Mouse (Mus musculus) lung, adult 2 months (tissue): Measurements from ENCODE around the gene Car10. TPM values are rescaled to one million over a fixed set of nuclear protein-coding genes. Genes with fewer than 3 reads are reported as not detected.

Experiments used
- DNase-seq: peaks from one replicate; pipeline ENCODE4 v3.0.0; 2022
- H3K4me1 ChIP-seq: fragments of 200-500 bp; 2 replicates; pipeline ENCODE4 v1.6.1; 2011; ENCODE audit warnings: low read length; ENCODE audit not compliant: control insufficient read depth, insufficient read depth
- H3K4me3 ChIP-seq: fragments of 200-500 bp; replicated peaks from 2 replicates; pipeline ENCODE3; 2011; ENCODE audit warnings: low read depth, mild to moderate bottlenecking, control low read depth, low read length; ENCODE audit errors: extremely low read depth
- CTCF ChIP-seq: fragments of 200-500 bp; IDR thresholded peaks from 2 replicates; pipeline ENCODE4 v1.5.1; 2011; ENCODE audit warnings: mild to moderate bottlenecking, low read length, control low read depth; ENCODE audit not compliant: insufficient read depth
- POLR2A ChIP-seq: fragments of 200-500 bp; IDR thresholded peaks from 2 replicates; pipeline ENCODE4 v1.6.1; 2011; ENCODE audit warnings: low read depth, mild to moderate bottlenecking, control low read depth, low read length, borderline replicate concordance; ENCODE audit errors: extremely low read depth
- WGBS: fragments of 180-500 bp; shearing (Covaris S2); methylation state at CpG from one replicate; pipeline ENCODE4 v1.1.7; 2018; 5-methylcytosine and 5-hydroxymethylcytosine counted together
- polyA plus RNA-seq: library from polyadenylated mRNA; depleted of rRNA; stranded (reverse); fragments of >200 nt; gene quantifications from 2 replicates; pipeline ENCODE4 v1.2.3, GENCODE M21; 2012

Gene Car10
- polyA plus RNA-seq, 1 experiment = not detected

DNA sequence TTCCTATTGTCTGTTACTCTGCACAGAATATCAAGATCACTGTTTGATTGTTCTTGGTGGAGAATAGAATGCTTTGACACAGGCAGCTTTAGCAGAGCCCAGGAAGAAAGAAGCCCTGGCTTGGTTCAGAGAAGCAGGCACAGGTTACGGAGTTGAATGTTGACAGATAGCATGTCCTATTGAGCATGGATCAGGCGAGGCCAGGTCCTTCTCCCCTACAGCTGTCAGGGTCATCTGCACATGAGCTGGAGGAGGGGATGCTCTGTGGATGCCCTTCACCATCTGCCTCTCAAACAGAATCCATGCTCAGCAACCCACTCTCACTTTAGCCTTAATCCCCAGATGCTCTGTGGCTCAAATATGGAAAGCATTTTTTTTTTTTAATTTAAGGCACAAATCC, 339.1 kb downstream of the Car10 start:
- no peak overlapping the region for H3K4me3 ChIP-seq
- no peak for DNase-seq
- H3K4me1 ChIP-seq = no peaks in the 10 kb centered on the region
- WGBS = 66% methylated on average over 2 of the region's 2 CpGs
- TF ChIP-seq CTCF (no peak), POLR2A (no peak)

- TF ChIP-seq POLR2A (no peak), CTCF (no peak)
- no peak for DNase-seq
- WGBS = 53% methylated on average over 1 of the region's 1 CpGs
Measured at GRCm38 (mm10) chr11:93440466-93440865, 342.6 kb downstream of the Car10 start.

GRCm38 (mm10) chr11:93443777-93444176, 345.9 kb downstream of the Car10 start:
- WGBS = 92% methylated on average over 2 of the region's 2 CpGs
- no peaks in the 10 kb centered on the region for H3K4me1 ChIP-seq
- no peak overlapping the region for H3K4me3 ChIP-seq
- DNase-seq = no peak
- no peak for TF ChIP-seq CTCF
- TF ChIP-seq POLR2A = no peak

More at GRCm38 (mm10) chr11:93440466-93440865, 342.6 kb downstream of the Car10 start:
- Histone ChIP-seq H3K4me1 (no peaks in the 10 kb centered on the region), H3K4me3 (no peak overlapping the region)

DNA sequence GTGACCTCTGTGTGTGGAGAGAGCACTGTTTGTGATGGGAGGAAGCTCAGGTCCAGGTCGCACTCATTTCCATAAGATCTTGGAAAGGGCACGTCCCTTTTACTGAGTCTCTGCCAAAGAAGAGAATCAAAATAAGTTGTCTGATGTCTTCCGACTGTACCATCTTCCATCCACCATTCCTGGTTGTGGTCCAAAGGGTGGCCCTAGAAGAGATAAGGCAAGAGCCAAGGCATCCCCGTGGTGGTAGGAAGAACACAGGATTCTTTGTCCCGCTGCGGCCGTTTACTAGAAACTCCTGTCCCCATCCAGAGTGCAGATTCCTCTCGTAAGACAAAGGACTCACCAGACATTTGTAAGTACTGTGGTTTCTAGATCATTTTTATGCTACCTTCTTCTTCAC, 346.9 kb downstream of the Car10 start:
- no peaks in the 10 kb centered on the region; the same call in 1 of the 2 replicates for H3K4me1 ChIP-seq
- 78% methylated on average over 8 of the region's 8 CpGs for WGBS
- no peak overlapping the region for H3K4me3 ChIP-seq
- TF ChIP-seq CTCF = no peak
- no peak for TF ChIP-seq POLR2A
- DNase-seq = no peak

- no peak for DNase-seq
- TF ChIP-seq CTCF (no peak), POLR2A (no peak)
- H3K4me1 ChIP-seq = no peaks in the 10 kb centered on the region; the same call in 1 of the 2 replicates
- WGBS = 45% methylated on average over 3 of the region's 3 CpGs
- H3K4me3 ChIP-seq = no peak overlapping the region
Measured at GRCm38 (mm10) chr11:93447566-93447965, 349.7 kb downstream of the Car10 start.

GRCm38 (mm10) chr11:93448290-93449256, 350.7 kb downstream of the Car10 start:
- Histone ChIP-seq H3K4me3 (no peak overlapping the region), H3K4me1 (no peaks in the 10 kb centered on the region; the same call in 1 of the 2 replicates)
- no peak for DNase-seq
- no peak for TF ChIP-seq POLR2A
- TF ChIP-seq CTCF = no peak
- WGBS = 40% methylated on average over 12 of the region's 12 CpGs

- no peak for DNase-seq
- TF ChIP-seq POLR2A = no peak
- no peak for TF ChIP-seq CTCF
- Histone ChIP-seq H3K4me1 (no peaks in the 10 kb centered on the region; the same call in 1 of the 2 replicates), H3K4me3 (no peak overlapping the region)
- WGBS = 58% methylated on average over 7 of the region's 7 CpGs
Measured at GRCm38 (mm10) chr11:93450535-93450934, 352.7 kb downstream of the Car10 start.

GRCm38 (mm10) chr11:93466221-93466620, 368.4 kb downstream of the Car10 start:
- TF ChIP-seq CTCF (no peak), POLR2A (no peak)
- 61% methylated on average over 4 of the region's 4 CpGs for WGBS
- Histone ChIP-seq H3K4me1 (no peaks in the 10 kb centered on the region; the same call in 1 of the 2 replicates), H3K4me3 (no peak overlapping the region)
- no peak for DNase-seq

DNA sequence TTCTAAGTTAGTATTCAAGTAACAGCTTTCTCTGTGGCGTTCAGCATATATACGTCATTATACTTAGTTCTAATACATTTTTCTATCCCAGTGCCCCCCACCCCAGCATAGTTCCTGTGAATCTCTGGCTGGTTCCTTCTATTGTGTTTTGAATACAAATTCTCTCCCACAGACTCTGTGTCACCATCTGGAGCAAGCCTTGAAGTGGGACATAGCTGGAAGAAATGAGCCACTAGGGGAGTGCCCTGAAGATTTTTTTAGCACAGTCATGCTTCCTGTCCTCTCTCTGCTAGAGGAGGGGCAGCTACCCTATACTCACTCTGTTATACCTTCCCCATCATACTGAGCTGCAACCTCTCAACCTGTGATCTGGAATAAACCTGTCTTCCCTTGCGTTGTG, 369.9 kb downstream of the Car10 start:
- WGBS = 80% methylated on average over 3 of the region's 3 CpGs
- Histone ChIP-seq H3K4me1 (no peaks in the 10 kb centered on the region), H3K4me3 (no peak overlapping the region)
- DNase-seq = no peak
- TF ChIP-seq CTCF = no peak
- no peak for TF ChIP-seq POLR2A

GRCm38 (mm10) chr11:93470771-93471170, 372.9 kb downstream of the Car10 start:
- DNase-seq = no peak
- H3K4me1 ChIP-seq = no peaks in the 10 kb centered on the region
- no peak overlapping the region for H3K4me3 ChIP-seq
- 78% methylated on average over 7 of the region's 7 CpGs for WGBS
- TF ChIP-seq POLR2A (no peak), CTCF (no peak)
